Mouse (Mus musculus) A20 (cell line): ENCODE data around the gene Srprb.
"Not testable (repeated sequence)": the region's sequence is repeated elsewhere in the genome, so short reads cannot be mapped to it uniquely, and the experiment has no call there.

ENCODE experiments used
- DNase-seq: peaks from one replicate; pipeline ENCODE4 v3.0.0-alpha.2; 2011; ENCODE audit warnings: low read depth, low spot score

Gene Srprb

GRCm38 (mm10) chr9:103212654-103213420 is 10.9 kb upstream of the Srprb start:
- DNase-seq: peak; percentile 88

DNA sequence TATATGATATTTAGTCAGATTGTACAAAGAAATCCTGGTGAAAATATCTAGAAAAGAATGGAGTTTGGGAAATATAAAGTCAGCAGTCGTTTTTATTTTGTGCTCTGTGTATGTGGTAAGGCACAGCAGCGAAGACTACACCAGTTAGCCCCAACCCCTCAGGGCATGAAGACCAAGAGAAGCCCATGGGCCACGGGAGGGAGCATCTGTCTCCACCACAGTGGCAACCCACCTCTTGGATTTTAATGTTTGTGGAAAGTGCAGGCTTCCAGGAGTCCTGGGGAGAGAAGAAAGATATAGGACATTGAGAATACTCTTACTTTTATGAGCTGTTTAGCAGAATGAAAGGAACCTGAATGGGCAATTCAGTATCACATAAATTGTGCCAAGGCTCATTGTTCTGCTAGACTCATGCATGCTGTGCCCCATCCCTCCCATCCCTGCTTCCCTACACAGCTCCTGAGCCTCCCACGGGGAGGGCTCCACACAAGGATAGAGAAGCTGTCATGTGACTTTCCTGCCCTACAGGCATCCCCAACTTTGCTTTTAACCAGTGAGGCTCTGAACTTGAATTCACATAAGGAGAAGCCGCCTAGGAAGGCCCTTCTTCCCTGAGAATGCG is 7.0 kb upstream of the Srprb start:
- no peak for DNase-seq

GRCm38 (mm10) chr9:103207846-103208245 is 5.9 kb upstream of the Srprb start:
- peak; percentile 88 for DNase-seq

GRCm38 (mm10) chr9:103205786-103206185 is 3.8 kb upstream of the Srprb start:
- no peak for DNase-seq

GRCm38 (mm10) chr9:103188416-103188815 is 13.5 kb downstream of the Srprb start:
- no peak for DNase-seq

GRCm38 (mm10) chr9:103186747-103187146 is 15.2 kb downstream of the Srprb start:
- no peak for DNase-seq

DNA sequence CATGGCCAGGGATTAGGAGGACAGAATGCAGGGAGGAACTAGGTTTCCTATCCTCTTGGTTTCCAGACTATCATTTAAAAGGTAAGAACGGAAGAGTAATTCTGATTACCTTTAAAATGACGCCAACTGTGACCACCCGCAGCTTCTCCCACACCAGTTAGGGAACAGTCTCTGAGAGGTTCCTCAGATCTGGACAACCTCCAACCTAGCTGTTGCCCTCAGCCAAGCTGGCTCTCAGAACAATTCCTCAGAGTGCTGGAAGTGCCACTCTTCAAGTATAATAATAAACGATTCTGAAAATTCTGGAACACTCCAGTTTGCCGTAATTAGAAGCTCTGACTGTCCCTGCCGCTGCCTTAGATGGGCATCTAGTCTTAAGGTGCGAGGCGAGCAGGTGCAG is 16.0 kb downstream of the Srprb start:
- no peak for DNase-seq

GRCm38 (mm10) chr9:103184855-103185254 is 17.1 kb downstream of the Srprb start:
- DNase-seq: no peak

- no peak for DNase-seq
Observed at GRCm38 (mm10) chr9:103181886-103182285, 20.1 kb downstream of the Srprb start.

DNA sequence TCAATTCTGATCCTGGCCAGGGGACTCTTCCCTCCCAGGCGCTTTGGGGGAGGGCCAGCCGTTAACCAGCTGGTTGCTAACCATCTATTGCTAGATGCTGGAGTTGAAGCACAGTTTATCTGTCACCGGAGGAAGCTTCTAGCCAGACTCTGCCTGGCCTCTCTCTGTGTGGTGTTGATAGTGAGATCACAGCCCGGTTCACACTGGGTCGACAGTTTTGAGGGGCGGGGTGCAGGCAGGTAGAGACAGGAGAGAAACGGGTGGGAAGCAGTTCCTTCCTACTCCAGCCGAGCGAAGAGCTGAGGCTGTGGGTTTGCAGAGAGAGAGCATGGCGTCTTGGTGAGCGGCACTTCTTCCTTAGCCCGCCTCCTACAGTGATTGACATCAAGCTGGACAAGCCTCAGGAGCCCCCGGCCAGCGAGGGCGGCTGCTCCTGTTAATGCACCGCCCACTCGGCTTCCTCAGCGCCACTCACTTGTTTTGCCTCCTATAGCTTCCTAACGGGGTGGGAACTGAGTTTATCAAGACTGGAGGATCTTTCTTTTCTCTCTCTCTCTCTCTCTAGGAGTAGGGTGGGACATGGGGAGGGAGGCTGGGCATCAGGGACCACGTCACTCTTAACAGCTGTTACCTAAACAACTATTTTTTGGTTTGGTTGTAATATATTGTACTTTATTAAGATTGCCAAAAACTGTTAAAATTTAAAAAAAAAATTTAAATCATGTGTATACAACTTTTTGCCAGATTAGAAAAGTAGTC is 21.0 kb downstream of the Srprb start:
- no peak for DNase-seq

GRCm38 (mm10) chr9:103180303-103180702 is 21.6 kb downstream of the Srprb start:
- DNase-seq: no peak

- DNase-seq: peak; percentile 18
Observed at GRCm38 (mm10) chr9:103175692-103176091, 26.2 kb downstream of the Srprb start.

GRCm38 (mm10) chr9:103174771-103175519 is 27.0 kb downstream of the Srprb start:
- peak; percentile 28 for DNase-seq

- no peak for DNase-seq
Observed at GRCm38 (mm10) chr9:103168771-103169170, 33.2 kb downstream of the Srprb start.

DNA sequence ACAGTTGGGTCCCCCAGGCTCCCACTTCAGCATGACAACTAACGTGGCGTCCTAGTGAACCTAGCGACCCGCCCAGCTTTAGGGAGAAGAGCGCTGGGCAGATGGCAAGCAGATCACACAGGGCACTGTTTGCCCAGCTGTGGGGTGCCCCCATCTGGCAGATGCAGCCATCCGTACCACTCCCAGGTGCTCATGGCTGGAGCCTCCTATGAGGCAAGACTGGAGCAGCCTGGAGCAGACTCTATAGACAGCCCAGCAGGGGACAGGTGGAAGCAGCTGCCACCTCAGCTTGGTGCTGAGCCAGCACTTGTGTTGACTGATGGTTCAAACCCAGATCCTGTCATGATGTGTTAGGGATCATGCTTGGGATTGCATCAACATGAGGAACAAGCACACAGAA is 33.9 kb downstream of the Srprb start:
- no peak for DNase-seq

DNA sequence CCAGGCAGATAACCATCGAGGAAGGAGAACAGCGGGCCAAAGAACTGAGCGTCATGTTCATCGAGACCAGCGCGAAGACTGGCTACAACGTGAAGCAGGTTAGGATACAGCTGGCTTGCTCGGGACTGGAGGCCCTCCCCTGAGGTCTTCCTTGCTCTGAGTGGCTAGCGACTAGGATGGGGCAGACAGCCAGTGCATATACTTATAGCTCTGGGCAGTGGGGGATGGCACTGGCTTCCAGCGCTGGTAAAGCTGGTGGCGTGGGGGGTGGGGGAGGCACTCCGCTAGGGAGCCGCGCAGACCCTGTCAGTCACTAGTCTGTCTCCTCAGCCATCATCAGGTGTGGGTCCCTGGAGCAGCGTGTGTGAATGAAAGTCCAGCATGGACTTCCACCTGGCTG is 38.1 kb downstream of the Srprb start:
- DNase-seq: no peak

GRCm38 (mm10) chr9:103155158-103155557 is 46.8 kb downstream of the Srprb start:
- not testable (repeated sequence) for DNase-seq

DNA sequence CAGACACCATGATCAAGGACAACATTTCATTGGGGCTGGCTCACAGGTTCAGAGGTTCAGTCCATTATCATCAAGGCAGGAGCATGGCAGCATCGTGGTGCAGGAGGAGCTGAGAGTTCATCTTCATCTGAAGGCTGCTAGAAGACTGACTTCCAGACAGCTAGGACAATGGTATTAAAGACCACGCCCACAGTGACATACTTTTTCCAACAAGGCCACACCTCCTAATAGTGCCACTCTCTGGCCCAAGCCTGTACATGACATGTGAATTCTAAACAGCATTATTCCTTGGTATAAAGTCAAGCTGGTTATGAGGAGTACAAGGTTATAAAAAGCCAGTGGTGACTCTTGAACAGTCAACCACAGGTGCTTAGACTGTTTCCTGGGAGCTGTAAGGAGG is 47.4 kb downstream of the Srprb start:
- DNase-seq: no peak

- DNase-seq: no peak
Observed at GRCm38 (mm10) chr9:103153286-103153685, 48.7 kb downstream of the Srprb start.

- DNase-seq: peak; percentile 56
Observed at GRCm38 (mm10) chr9:103149074-103149799, 52.7 kb downstream of the Srprb start.

- no peak for DNase-seq
Observed at GRCm38 (mm10) chr9:103147103-103147502, 54.8 kb downstream of the Srprb start.
